ENCODE assay signal across 10 mouse cellular contexts in genomic region chr2:93666146-93666858, GRCm38 (mm10). TPM values are rescaled to one million over a fixed set of nuclear protein-coding genes. Genes with fewer than 3 reads are reported as not detected.
DNase-seq lines count a peak whose midpoint lies in the region; ATAC-seq lines count a peak whose summit lies in the region.
"Had no signal": no experiment of that assay in that cellular context is flagged by ENCODE, and none has a peak within 500 bp of the region (broad histone marks: within the 10 kb centered on the region; RNA-seq: fewer than 3 reads in every experiment).

No protein-coding gene starts in this region.

- H3K4me2 ChIP-seq in heart, embryonic 11.5 days, result no peak overlapping the region
- H3K4me2 ChIP-seq in embryonic facial prominence, embryonic 13.5 days, result no peak overlapping the region
- no peak overlapping the region for H3K4me2 ChIP-seq in hindbrain, embryonic 16.5 days (ENCODE audit: low read length)

- no peak overlapping the region for H3K4me3 ChIP-seq in heart, embryonic 11.5 days (ENCODE audit: low read depth, low read length)
- H3K4me3 ChIP-seq in embryonic facial prominence, embryonic 13.5 days, result no peak overlapping the region
- H3K4me3 ChIP-seq in hindbrain, embryonic 16.5 days (ENCODE audit: low read length), result no peak overlapping the region

- H3K9me3 ChIP-seq in heart, embryonic 11.5 days (replicated peaks; ENCODE audit: control insufficient read depth, low read length), result no peaks in the 10 kb centered on the region
- no peaks in the 10 kb centered on the region for H3K9me3 ChIP-seq in embryonic facial prominence, embryonic 13.5 days
- H3K9me3 ChIP-seq in hindbrain, embryonic 16.5 days (ENCODE audit: control insufficient read depth, low read length), result no peaks in the 10 kb centered on the region

- ATAC-seq in heart, embryonic 11.5 days (replicated peaks; ENCODE audit: insufficient number of reproducible peaks, low FRiP score, low TSS enrichment), result no peak
- no peak for ATAC-seq in embryonic facial prominence, embryonic 13.5 days (ENCODE audit: insufficient number of reproducible peaks, insufficient read depth, low FRiP score, low TSS enrichment, low read depth)
- no peak for ATAC-seq in hindbrain, embryonic 16.5 days

- H3K4me1 ChIP-seq in heart, embryonic 11.5 days (ENCODE audit: control insufficient read depth, insufficient read depth, low read length), result peaks cover 7% of the 10 kb centered on the region; the same call in 1 of the 2 replicates
- peaks cover 82% of the 10 kb centered on the region for H3K4me1 ChIP-seq in embryonic facial prominence, embryonic 13.5 days
- no peaks in the 10 kb centered on the region; the same call in none of the 2 replicates for H3K4me1 ChIP-seq in hindbrain, embryonic 16.5 days (ENCODE audit: control insufficient read depth, insufficient read depth, low read depth, low read length)

- no peak overlapping the region for H3K27ac ChIP-seq in heart, embryonic 11.5 days (ENCODE audit: low read depth, low read length)
- H3K27ac ChIP-seq in embryonic facial prominence, embryonic 13.5 days, result peak overlapping the region; percentile 64; the same call in 1 of the 2 replicates
- H3K27ac ChIP-seq in hindbrain, embryonic 16.5 days (ENCODE audit: low read depth, low read length), result no peak overlapping the region

- DNase-seq in heart, adult 11 months, result peak; percentile 95
- peak; percentile 37 for DNase-seq in ovary, postnatal 36 days (ENCODE audit: low spot score)
- no peak for DNase-seq in ovary, adult 18-20 months (ENCODE audit: low spot score)
- DNase-seq in skeletal muscle tissue, adult 2 months (ENCODE audit: low read depth, low spot score), result peak; percentile 74
- no peak for DNase-seq in urinary bladder, postnatal 4 days (ENCODE audit: low spot score in 2 of 2)
- DNase-seq: cerebellum, postnatal 25 days; left cerebral cortex, postnatal 4 days had no signal

- H3K9ac ChIP-seq in heart, embryonic 11.5 days (ENCODE audit: low read depth, low read length), result no peak overlapping the region
- no peak overlapping the region for H3K9ac ChIP-seq in embryonic facial prominence, embryonic 13.5 days
- H3K9ac ChIP-seq in hindbrain, embryonic 16.5 days (ENCODE audit: low read depth, low read length), result no peak overlapping the region

- H3K36me3 ChIP-seq in heart, embryonic 11.5 days (ENCODE audit: control insufficient read depth, insufficient read depth, low read length), result no peaks in the 10 kb centered on the region
- peaks cover 47% of the 10 kb centered on the region for H3K36me3 ChIP-seq in embryonic facial prominence, embryonic 13.5 days
- H3K36me3 ChIP-seq in hindbrain, embryonic 16.5 days (ENCODE audit: control insufficient read depth, insufficient read depth, low read length), result no peaks in the 10 kb centered on the region

- no peaks in the 10 kb centered on the region for H3K27me3 ChIP-seq in heart, embryonic 11.5 days (ENCODE audit: control insufficient read depth, insufficient read depth, low read length)
- no peaks in the 10 kb centered on the region for H3K27me3 ChIP-seq in embryonic facial prominence, embryonic 13.5 days
- H3K27me3 ChIP-seq in hindbrain, embryonic 16.5 days (replicated peaks; ENCODE audit: control insufficient read depth, insufficient read depth, low read length), result no peaks in the 10 kb centered on the region

- WGBS in heart, embryonic 11.5 days (ENCODE audit: insufficient replicate concordance), result 65% methylated on average over 3 of the region's 3 CpGs
- WGBS in embryonic facial prominence, embryonic 13.5 days, result 32% methylated on average over 3 of the region's 3 CpGs
- WGBS in hindbrain, embryonic 16.5 days, result 35% methylated on average over 3 of the region's 3 CpGs

RNA-seq across cellular contexts. Expression of gene Alx4, which starts 24.1 kb away (rescaled TPM):
- polyA plus RNA-seq in heart, embryonic 11.5 days (2014; fragmentation: Nextera tagmentation; extraction: Ambion mirVana), result 0.17 and 0.54 TPM in 2 replicates
- 29.3 and 34.1 TPM in 2 replicates for polyA plus RNA-seq in embryonic facial prominence, embryonic 13.5 days (2015; fragmentation: Nextera tagmentation; extraction: Ambion mirVana)
- polyA plus RNA-seq in hindbrain, embryonic 16.5 days (2015; fragmentation: Nextera tagmentation; extraction: Ambion mirVana), result 0.60 and 0.64 TPM in 2 replicates

Comparison
In these comparisons a context has a peak if more than half of its experiments do, and no peak if none do; other contexts are left out.
1. DNase-seq: peak in heart, adult 11 months (single experiment), ovary, postnatal 36 days (single experiment) and skeletal muscle tissue, adult 2 months (single experiment); none in ovary, adult 18-20 months (single experiment) and urinary bladder, postnatal 4 days (0 of 2).
2. RNA of gene Alx4, which starts 24.1 kb away (polyA plus RNA-seq): 29.3 to 34.1 TPM in embryonic facial prominence, embryonic 13.5 days; 0.60 to 0.64 TPM in hindbrain, embryonic 16.5 days and 0.17 to 0.54 TPM in heart, embryonic 11.5 days; every median in the first group is over 10 times any median in the second.